Mouse (Mus musculus): ENCODE measurements around the gene Crocc2. TPM values are rescaled to one million over a fixed set of nuclear protein-coding genes. Genes with fewer than 3 reads are reported as not detected.
A peak's percentile ranks its signal among the peaks of the same experiment; 100 is the strongest.

The Crocc2 gene
- total RNA-seq, 4 experiments from 2014 or later, result 0.06 to 0.09 (median 0.06) TPM; not detected in 1

- DNase-seq (ENCODE audit: low spot score), result no peak
Observed at GRCm38 (mm10) chr1:93216839-93217497, 48.4 kb downstream of the Crocc2 start.

GRCm38 (mm10) chr1:93217530-93217929 is 49.0 kb downstream of the Crocc2 start:
- no peak for DNase-seq (ENCODE audit: low spot score)

- no peak for DNase-seq (ENCODE audit: low spot score)
Observed at GRCm38 (mm10) chr1:93220776-93221175, 52.3 kb downstream of the Crocc2 start.

GRCm38 (mm10) chr1:93223972-93224371 is 55.4 kb downstream of the Crocc2 start:
- DNase-seq (ENCODE audit: low spot score), result no peak

- DNase-seq (ENCODE audit: low spot score), result no peak
Observed at GRCm38 (mm10) chr1:93225226-93225625, 56.7 kb downstream of the Crocc2 start.

- no peak for DNase-seq (ENCODE audit: low spot score)
Observed at GRCm38 (mm10) chr1:93225731-93226520, 57.4 kb downstream of the Crocc2 start.

GRCm38 (mm10) chr1:93227303-93227975 is 58.9 kb downstream of the Crocc2 start:
- DNase-seq (ENCODE audit: low spot score), result no peak

GRCm38 (mm10) chr1:93227976-93228365 is 59.4 kb downstream of the Crocc2 start:
- no peak for DNase-seq (ENCODE audit: low spot score)

GRCm38 (mm10) chr1:93229221-93229620 is 60.7 kb downstream of the Crocc2 start:
- no peak for DNase-seq (ENCODE audit: low spot score)

GRCm38 (mm10) chr1:93229626-93230025 is 61.1 kb downstream of the Crocc2 start:
- no peak for DNase-seq (ENCODE audit: low spot score)

GRCm38 (mm10) chr1:93235576-93236544 is 67.3 kb downstream of the Crocc2 start, which contains the start of gene Sned1:
Sned1 (plus strand) TSS chr1:93235841.
- peak; percentile 90 for DNase-seq (ENCODE audit: low spot score)

GRCm38 (mm10) chr1:93236545-93236924 is 68.0 kb downstream of the Crocc2 start:
- no peak for DNase-seq (ENCODE audit: low spot score)

GRCm38 (mm10) chr1:93237676-93238075 is 69.2 kb downstream of the Crocc2 start:
- no peak for DNase-seq (ENCODE audit: low spot score)

- no peak for DNase-seq (ENCODE audit: low spot score)
Observed at GRCm38 (mm10) chr1:93238201-93238600, 69.7 kb downstream of the Crocc2 start.

- no peak for DNase-seq (ENCODE audit: low spot score)
Observed at GRCm38 (mm10) chr1:93245936-93246335, 77.4 kb downstream of the Crocc2 start.

- DNase-seq (ENCODE audit: low spot score), result no peak
Observed at GRCm38 (mm10) chr1:93252586-93252985, 84.1 kb downstream of the Crocc2 start.

- DNase-seq (ENCODE audit: low spot score), result no peak
Observed at GRCm38 (mm10) chr1:93255761-93256160, 87.2 kb downstream of the Crocc2 start.

- no peak for DNase-seq (ENCODE audit: low spot score)
Observed at GRCm38 (mm10) chr1:93257560-93257959, 89.0 kb downstream of the Crocc2 start.

GRCm38 (mm10) chr1:93267207-93267606 is 98.7 kb downstream of the Crocc2 start:
- DNase-seq (ENCODE audit: low spot score), result peak; percentile 7

GRCm38 (mm10) chr1:93268246-93268645 is 99.7 kb downstream of the Crocc2 start:
- no peak for DNase-seq (ENCODE audit: low spot score)

- no peak for DNase-seq (ENCODE audit: low spot score)
Observed at GRCm38 (mm10) chr1:93270516-93271240, 102.2 kb downstream of the Crocc2 start.
